In the genomic region with DNA sequence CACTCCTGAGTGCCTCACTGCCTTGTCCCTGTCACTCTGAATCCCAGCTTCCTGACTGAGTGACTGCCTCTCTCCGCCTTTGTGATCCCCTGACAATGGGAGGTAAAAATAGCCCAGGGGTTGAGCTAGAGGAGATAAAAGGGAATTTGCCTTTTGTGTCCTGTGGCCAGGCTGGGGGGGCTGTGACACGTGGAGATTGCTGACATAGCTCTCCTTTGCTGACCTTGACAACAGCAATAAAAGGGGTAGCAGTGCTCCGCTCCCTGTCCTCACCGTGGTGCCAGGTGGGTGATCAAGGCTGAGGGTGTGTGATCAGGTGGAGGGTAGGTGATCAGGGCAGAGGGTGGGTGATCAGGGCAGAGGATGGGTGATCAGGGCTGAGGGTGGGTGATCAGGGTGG, we compare ENCODE assay signal across 17 mouse cellular contexts. TPM values are rescaled to one million over a fixed set of nuclear protein-coding genes. Genes with fewer than 3 reads are reported as not detected.
DNase-seq lines count a peak whose midpoint lies in the region; ATAC-seq and TF ChIP-seq lines count a peak whose summit lies in the region.
"Had no signal": no experiment of that assay in that cellular context is flagged by ENCODE, and none has a peak within 500 bp of the region (broad histone marks: within the 10 kb centered on the region; RNA-seq: fewer than 3 reads in every experiment).

Myh7b (plus strand) TSS at position 235 of the 400 bp plus-strand sequence.

- DNase-seq in hindbrain, postnatal 0 days (ENCODE audit: low spot score), result no peak
- DNase-seq in heart, adult 9 months (ENCODE audit: low spot score in 2 of 2), result peak; percentile 45 to 71
- DNase-seq in heart, postnatal 10 days, result peak; percentile 58 to 80
- DNase-seq in ovary, adult 18-20 months (ENCODE audit: low spot score), result no peak
- DNase-seq: cerebellum, adult 11-12 months; gastrocnemius, postnatal 10 days; thymus, postnatal 25 days had no signal

- TF ChIP-seq CTCF in hindbrain, postnatal 0 days (IDR thresholded peaks at IDR 0.05; ENCODE audit: low read depth), result no peak

- H3K79me2 ChIP-seq in myocyte (ENCODE audit: control insufficient read depth, insufficient read depth), result no peaks in the 10 kb centered on the region

- peaks cover 7% of the 10 kb centered on the region for H3K4me1 ChIP-seq in hindbrain, embryonic 12.5 days
- H3K4me1 ChIP-seq in hindbrain, postnatal 0 days (ENCODE audit: insufficient read depth, low read length), result peaks cover 8% of the 10 kb centered on the region

- H3K27me3 ChIP-seq in hindbrain, embryonic 12.5 days, result peaks cover 6% of the 10 kb centered on the region; the same call in 1 of the 2 replicates
- no peaks in the 10 kb centered on the region for H3K27me3 ChIP-seq in hindbrain, postnatal 0 days (ENCODE audit: insufficient read depth, low read length)
- peaks cover 4% of the 10 kb centered on the region for H3K27me3 ChIP-seq in myocyte (ENCODE audit: control insufficient read depth, insufficient read depth, insufficient read length)
- H3K27me3 ChIP-seq: limb, embryonic 15.5 days had no signal

- H3K9ac ChIP-seq in hindbrain, embryonic 12.5 days, result 0 out of 2 replicates have a peak within 1 kb of the TSS, but pooled peaks have one; percentile 18
- H3K9ac ChIP-seq in hindbrain, postnatal 0 days (replicated peaks; ENCODE audit: low read length), result no peak within 1 kb of the TSS
- H3K9ac ChIP-seq: hindbrain, embryonic 13.5 days; limb, embryonic 15.5 days had no signal

- H3K27ac ChIP-seq in hindbrain, embryonic 12.5 days, result no peak within 1 kb of the TSS
- no peak within 1 kb of the TSS for H3K27ac ChIP-seq in hindbrain, postnatal 0 days
- H3K27ac ChIP-seq: hindbrain, embryonic 13.5 days; layer of hippocampus, adult 2 months; limb, embryonic 15.5 days; midbrain, embryonic 10.5 days had no signal

- H3K36me3 ChIP-seq in hindbrain, embryonic 12.5 days, result no peaks in the 10 kb centered on the region
- no peaks in the 10 kb centered on the region for H3K36me3 ChIP-seq in hindbrain, postnatal 0 days (ENCODE audit: insufficient read depth, low read length)
- no peaks in the 10 kb centered on the region for H3K36me3 ChIP-seq in myocyte (ENCODE audit: control insufficient read depth, insufficient read depth)
- H3K36me3 ChIP-seq: hindbrain, embryonic 13.5 days; limb, embryonic 15.5 days; midbrain, embryonic 10.5 days had no signal

- no peak within 1 kb of the TSS for H3K4me3 ChIP-seq in hindbrain, embryonic 12.5 days
- H3K4me3 ChIP-seq in hindbrain, postnatal 0 days (ENCODE audit: low read length), result no peak within 1 kb of the TSS
- peak within 1 kb of the TSS; percentile 18 for H3K4me3 ChIP-seq in myocyte
- H3K4me3 ChIP-seq: hindbrain, embryonic 13.5 days; layer of hippocampus, adult 2 months; limb, embryonic 15.5 days; midbrain, embryonic 10.5 days had no signal

- H3K9me3 ChIP-seq in hindbrain, embryonic 12.5 days (replicated peaks), result no peaks in the 10 kb centered on the region
- H3K9me3 ChIP-seq in hindbrain, postnatal 0 days (ENCODE audit: low read length), result no peaks in the 10 kb centered on the region
- H3K9me3 ChIP-seq: hindbrain, embryonic 13.5 days; limb, embryonic 15.5 days; midbrain, embryonic 10.5 days had no signal

- intact Hi-C loops in heart, postnatal 10 days (cut with DNase I), result no loop called here

- no peak within 1 kb of the TSS for H3ac ChIP-seq in myocyte (ENCODE audit: control insufficient read depth, insufficient read length)

- no peak for ATAC-seq in hindbrain, embryonic 12.5 days (ENCODE audit: low FRiP score)
- ATAC-seq in hindbrain, postnatal 0 days, result no peak
- no peak for ATAC-seq in CD4-positive, CD25-positive, alpha-beta regulatory T cell, adult 4 months
- ATAC-seq: forebrain, embryonic 16.5 days; intestine, embryonic 16.5 days had no signal

- no peak for TF ChIP-seq POLR2A in myocyte (IDR thresholded peaks at IDR 0.05; ENCODE audit: insufficient read length, low read depth)

- 39% methylated on average over 4 of the region's 4 CpGs for WGBS in hindbrain, embryonic 12.5 days
- 44% methylated on average over 4 of the region's 4 CpGs for WGBS in hindbrain, postnatal 0 days

- no peak within 1 kb of the TSS for H3K4me2 ChIP-seq in hindbrain, embryonic 12.5 days (replicated peaks)
- no peak within 1 kb of the TSS for H3K4me2 ChIP-seq in hindbrain, postnatal 0 days (ENCODE audit: low read depth, low read length)
- peak within 1 kb of the TSS; percentile 84 for H3K4me2 ChIP-seq in myocyte (ENCODE audit: low read depth)
- H3K4me2 ChIP-seq: hindbrain, embryonic 13.5 days; limb, embryonic 15.5 days had no signal

TF ChIP-seq in myocyte, 11 proteins besides CTCF, POLR2A, EP300 and RAD21:
- no peak for TF ChIP-seq E2F4 (IDR thresholded peaks at IDR 0.05; ENCODE audit: insufficient read depth)
- no peak for TF ChIP-seq REST (IDR thresholded peaks at IDR 0.05; ENCODE audit: insufficient read depth, insufficient read length)
- peak in 1 of 3 experiments; percentile 18 for TF ChIP-seq MYOG (IDR thresholded peaks at IDR 0.05; ENCODE audit: control insufficient read depth in 1 of 3, insufficient read depth in 1 of 3, insufficient read length in 2 of 3, low read depth in 2 of 3)
- peak in 1 of 3 experiments; percentile 7 for TF ChIP-seq MYOD1 (IDR thresholded peaks at IDR 0.05; ENCODE audit: control insufficient read depth in 1 of 3, insufficient read length in 2 of 3, low read depth in 2 of 3)

RNA-seq across cellular contexts. Expression of gene Myh7b, which starts in this region (rescaled TPM):
- 0.61 and 1.6 TPM in 2 replicates for polyA plus RNA-seq in hindbrain, embryonic 12.5 days (2016; fragmentation: Nextera tagmentation; extraction: Ambion mirVana)
- 0.18 and 3.1 TPM in 2 replicates for total RNA-seq in hindbrain, postnatal 0 days (2014; rRNA removed)
- 3.4 and 3.9 TPM in 2 replicates for polyA plus RNA-seq in hindbrain, postnatal 0 days (2015; fragmentation: Nextera tagmentation; extraction: Ambion mirVana)
- 10 to 100 TPM; 47.8 to 56.4 TPM for total RNA-seq in heart, postnatal 10 days (2021)
- polyA plus RNA-seq in myocyte (2012; fragmentation: generic; extraction: Trizol), result 12.2 TPM
- not detected for polyA plus RNA-seq in CD4-positive, CD25-positive, alpha-beta regulatory T cell, adult 4 months (2017; shearing (Covaris generic))
- total RNA-seq: neutrophil, adult 5-6 weeks had no signal

Comparison
In these comparisons a context has a peak if more than half of its experiments do, and no peak if none do; other contexts are left out.
1. RNA of gene Myh7b (total RNA-seq): 47.8 to 56.4 TPM in heart, postnatal 10 days; 0.18 to 3.1 TPM in hindbrain, postnatal 0 days; every median in the first group is over 10 times any median in the second.
2. DNase-seq: peak in heart, adult 9 months (2 of 2) and heart, postnatal 10 days (2 of 2); none in hindbrain, postnatal 0 days (single experiment) and ovary, adult 18-20 months (single experiment).